ENCODE assay signal across 8 mouse cellular contexts in genomic region chr11:98544890-98545677, GRCm38 (mm10). TPM values are rescaled to one million over a fixed set of nuclear protein-coding genes. Genes with fewer than 3 reads are reported as not detected.
DNase-seq lines count a peak whose midpoint lies in the region; ATAC-seq and TF ChIP-seq lines count a peak whose summit lies in the region.

No protein-coding gene starts in this region.

- peak overlapping the region; percentile 63; the same call in 1 of the 2 replicates for H3K4me3 ChIP-seq in testis, adult 2 months (ENCODE audit: control insufficient read depth, low read depth, low read length)
- peak overlapping the region; percentile 46 for H3K4me3 ChIP-seq in limb, embryonic 14.5 days (replicated peaks; ENCODE audit: low read length)

- peak overlapping the region; percentile 93 for H3K4me2 ChIP-seq in limb, embryonic 14.5 days (replicated peaks; ENCODE audit: low read depth, low read length, severe bottlenecking)

- no peak for TF ChIP-seq CTCF in testis, adult 2 months (IDR thresholded peaks at IDR 0.05; ENCODE audit: control insufficient read depth, insufficient read depth, insufficient replicate concordance, low read depth, low read length)

- H3K27ac ChIP-seq in testis, adult 2 months (ENCODE audit: control insufficient read depth, insufficient read depth, low read depth, low read length) = no peak overlapping the region
- no peak overlapping the region for H3K27ac ChIP-seq in limb, embryonic 14.5 days (replicated peaks; ENCODE audit: low read depth, low read length)

- no peaks in the 10 kb centered on the region; the same call in 1 of the 2 replicates for H3K27me3 ChIP-seq in testis, adult 2 months (ENCODE audit: control insufficient read depth, insufficient read depth, low read length)
- peaks cover 68% of the 10 kb centered on the region for H3K27me3 ChIP-seq in limb, embryonic 14.5 days (ENCODE audit: control insufficient read depth, insufficient read depth, low read length)

- no peaks in the 10 kb centered on the region for H3K36me3 ChIP-seq in testis, adult 2 months (ENCODE audit: control insufficient read depth, insufficient read depth, low read length)
- no peaks in the 10 kb centered on the region for H3K36me3 ChIP-seq in limb, embryonic 14.5 days (ENCODE audit: control insufficient read depth, insufficient read depth, low read length)

- TF ChIP-seq POLR2A in testis, adult 2 months (IDR thresholded peaks at IDR 0.05; ENCODE audit: control insufficient read depth, low read depth, low read length) = no peak
- no peak for TF ChIP-seq POLR2A in limb, embryonic 14.5 days (IDR thresholded peaks at IDR 0.05; ENCODE audit: borderline replicate concordance, extremely low read depth, insufficient read depth, insufficient read length)

- H3K9ac ChIP-seq in limb, embryonic 14.5 days (ENCODE audit: low read depth, low read length, severe bottlenecking) = peak overlapping the region; percentile 47; the same call in 1 of the 2 replicates

- 4% methylated on average over 16 of the region's 16 CpGs for WGBS in limb, embryonic 14.5 days

- no peak for ATAC-seq in CD4-positive, CD25-positive, alpha-beta regulatory T cell, adult 4 months
- no peak for ATAC-seq in limb, embryonic 14.5 days (ENCODE audit: low FRiP score, low read depth)

- H3K4me1 ChIP-seq in testis, adult 2 months (ENCODE audit: control insufficient read depth, insufficient read depth, low read length) = peaks cover 9% of the 10 kb centered on the region
- no peaks in the 10 kb centered on the region for H3K4me1 ChIP-seq in limb, embryonic 14.5 days (ENCODE audit: control insufficient read depth, insufficient read depth, low read length)

- peak; percentile 46 for DNase-seq in CD4-positive, CD25-positive, alpha-beta regulatory T cell, adult 2 months (ENCODE audit: low read depth, low spot score)
- DNase-seq in testis, postnatal 14 days (ENCODE audit: low spot score) = no peak
- no peak for DNase-seq in limb, embryonic 14.5 days (ENCODE audit: low spot score)
- peak; percentile 32 for DNase-seq in thymus, postnatal 14 days
- no peak for DNase-seq in cerebellum, adult 9-10 months
- DNase-seq in layer of hippocampus, adult 11-12 months (ENCODE audit: low spot score) = no peak

- H3K9me3 ChIP-seq in limb, embryonic 14.5 days (ENCODE audit: control insufficient read depth, low read length) = no peaks in the 10 kb centered on the region

RNA-seq across cellular contexts. Expression of gene Ikzf3, which starts 0.7 kb away (rescaled TPM):
- polyA plus RNA-seq in CD4-positive, CD25-positive, alpha-beta regulatory T cell, adult 4 months (2017; shearing (Covaris generic)) = 10 to 100 TPM; 77.0 to 98.7 TPM
- polyA plus RNA-seq in testis, adult 2 months (2012; rRNA removed) = 0.10 TPM in 2 replicates
- 0.45 and 0.46 TPM in 2 replicates for polyA plus RNA-seq in limb, embryonic 14.5 days (2012; rRNA removed)
- polyA plus RNA-seq in limb, embryonic 14.5 days (2014; fragmentation: Nextera tagmentation; extraction: Ambion mirVana) = 0.23 and 0.61 TPM in 2 replicates

RNA-seq across cellular contexts. Expression of gene Zpbp2, which starts 5.8 kb away (rescaled TPM):
- polyA plus RNA-seq in CD4-positive, CD25-positive, alpha-beta regulatory T cell, adult 4 months (2017; shearing (Covaris generic)) = 1 to 10 TPM; 5.0 to 6.0 TPM
- polyA plus RNA-seq in testis, adult 2 months (2012; rRNA removed) = 274 and 283 TPM in 2 replicates
- 0.43 TPM in 1 of 2 replicates, not detected in the other for polyA plus RNA-seq in limb, embryonic 14.5 days (2012; rRNA removed)
- polyA plus RNA-seq in limb, embryonic 14.5 days (2014; fragmentation: Nextera tagmentation; extraction: Ambion mirVana) = 0.21 TPM in 1 of 2 replicates, not detected in the other

RNA-seq across cellular contexts. Expression of gene Ormdl3, which starts 42.1 kb away (rescaled TPM):
- polyA plus RNA-seq in CD4-positive, CD25-positive, alpha-beta regulatory T cell, adult 4 months (2017; shearing (Covaris generic)) = 10 to 100 TPM; 25.9 to 53.6 TPM
- polyA plus RNA-seq in testis, adult 2 months (2012; rRNA removed) = 96.2 and 111 TPM in 2 replicates
- polyA plus RNA-seq in limb, embryonic 14.5 days (2012; rRNA removed) = 76.8 and 86.6 TPM in 2 replicates
- polyA plus RNA-seq in limb, embryonic 14.5 days (2014; fragmentation: Nextera tagmentation; extraction: Ambion mirVana) = 12.9 and 13.7 TPM in 2 replicates

RNA-seq across cellular contexts. Expression of gene Lrrc3c, which starts 53.0 kb away (rescaled TPM):
- polyA plus RNA-seq in CD4-positive, CD25-positive, alpha-beta regulatory T cell, adult 4 months (2017; shearing (Covaris generic)) = not detected
- polyA plus RNA-seq in testis, adult 2 months (2012; rRNA removed) = not detected in 2 replicates
- polyA plus RNA-seq in limb, embryonic 14.5 days (2012; rRNA removed) = not detected in 2 replicates
- not detected in 2 replicates for polyA plus RNA-seq in limb, embryonic 14.5 days (2014; fragmentation: Nextera tagmentation; extraction: Ambion mirVana)

Comparison
In these comparisons a context has a peak if more than half of its experiments do, and no peak if none do; other contexts are left out.
1. DNase-seq: peak in CD4-positive, CD25-positive, alpha-beta regulatory T cell, adult 2 months (single experiment) and thymus, postnatal 14 days (single experiment); none in testis, postnatal 14 days (single experiment), limb, embryonic 14.5 days (single experiment), cerebellum, adult 9-10 months (single experiment) and layer of hippocampus, adult 11-12 months (single experiment).
2. RNA of gene Ikzf3, which starts 0.7 kb away (polyA plus RNA-seq): 77.0 to 98.7 TPM in CD4-positive, CD25-positive, alpha-beta regulatory T cell, adult 4 months; 0.23 to 0.61 TPM in limb, embryonic 14.5 days and 0.10 TPM in testis, adult 2 months; every median in the first group is over 10 times any median in the second.
3. RNA of gene Zpbp2, which starts 5.8 kb away (polyA plus RNA-seq): 274 to 283 TPM in testis, adult 2 months; 5.0 to 6.0 TPM in CD4-positive, CD25-positive, alpha-beta regulatory T cell, adult 4 months and 0.21 to 0.43 TPM in limb, embryonic 14.5 days; every median in the first group is over 10 times any median in the second.